Mouse (Mus musculus): ENCODE measurements around the gene Tac2.
"Not testable (repeated sequence)": the region's sequence is repeated elsewhere in the genome, so short reads cannot be mapped to it uniquely, and the experiment has no call there.

The Tac2 gene

GRCm38 (mm10) chr10:127759181-127760110 is 35.2 kb downstream of the Tac2 start, which contains the start of the genes Rdh1 and Rdh16f1:
Rdh1 (plus strand) TSS chr10:127759721.
Rdh16f1 (plus strand) TSS chr10:127759787.
- DNase-seq (ENCODE audit: low spot score): no peak

GRCm38 (mm10) chr10:127762926-127763325 is 38.6 kb downstream of the Tac2 start:
- not testable (repeated sequence) for DNase-seq (ENCODE audit: low spot score)

- DNase-seq (ENCODE audit: low spot score): no peak
These were observed 39.8 kb downstream of the Tac2 start for GRCm38 (mm10) chr10:127763914-127764680.

- no peak for DNase-seq (ENCODE audit: low spot score)
These were observed 42.3 kb downstream of the Tac2 start for GRCm38 (mm10) chr10:127766564-127766963.

GRCm38 (mm10) chr10:127776011-127776410 is 51.7 kb downstream of the Tac2 start, which contains the start of gene Rdh9:
Rdh9 (plus strand) TSS chr10:127776386.
- DNase-seq (ENCODE audit: low spot score): no peak

Measured in ovary, adult 18-20 months (tissue).